Mouse (Mus musculus): ENCODE results near the gene Dnah9. TPM values are rescaled to one million over a fixed set of nuclear protein-coding genes. Genes with fewer than 3 reads are reported as not detected.
A peak's percentile ranks its signal among the peaks of the same experiment; 100 is the strongest.

Dnah9 gene
- 0.36 TPM in 1 of 2 replicates, not detected in the other for polyA plus RNA-seq (2012; ENCODE audit: insufficient read depth, insufficient read length, missing spikeins)

DNA sequence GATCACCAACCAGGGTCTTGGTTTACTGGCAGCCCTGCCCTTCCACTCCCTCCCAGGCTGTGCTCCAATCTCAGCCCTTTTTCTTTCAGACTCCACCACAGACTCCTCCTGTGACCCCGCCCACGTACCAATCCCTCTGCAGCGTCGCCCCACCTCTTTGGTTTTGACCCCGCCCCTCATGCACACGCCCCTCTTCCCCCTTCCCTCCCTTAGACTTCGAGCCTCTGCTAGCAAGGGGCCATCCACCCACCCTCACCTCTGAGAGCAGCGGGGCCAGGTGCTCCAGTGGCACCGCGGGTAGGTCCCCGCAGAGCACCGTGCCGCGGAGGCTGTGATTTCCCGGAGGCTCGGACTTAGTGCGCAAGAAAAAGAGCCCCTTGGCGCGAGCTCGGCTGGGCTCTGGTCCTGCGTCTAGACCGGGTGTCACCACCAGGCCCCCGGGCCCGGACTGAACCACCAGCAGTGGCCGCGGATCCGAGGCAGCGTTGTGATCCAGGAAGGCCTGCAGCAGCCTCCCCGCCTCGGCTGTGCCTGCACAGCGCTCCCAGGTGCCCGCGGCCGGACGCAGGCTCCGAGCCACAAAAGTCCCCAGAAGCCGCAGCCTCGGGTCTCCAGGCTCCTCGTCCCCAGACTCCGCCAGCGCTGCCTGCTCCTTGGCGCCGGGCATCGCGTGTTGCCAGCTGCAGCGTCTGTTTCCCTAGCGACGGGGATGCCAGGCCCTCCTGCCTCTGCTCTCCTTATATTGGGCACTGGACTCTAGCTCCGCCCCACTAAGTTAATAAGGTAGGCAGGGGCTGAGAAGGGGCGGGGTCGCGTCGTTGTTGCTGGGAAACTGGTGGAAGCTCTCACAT is at the start of gene Dnah9:
Gene Dnah9, minus strand, starts transcription at position 751 of the 851 bp plus-strand sequence.
- no peak within 1 kb of the TSS for H3K27ac ChIP-seq (ENCODE audit: insufficient read depth, low read depth, low read length)
- no peaks in the 10 kb centered on the region for H3K4me1 ChIP-seq (ENCODE audit: control insufficient read depth, insufficient read depth, low read length)
- H3K4me3 ChIP-seq (ENCODE audit: insufficient read depth, low read length) = no peak within 1 kb of the TSS
- TF ChIP-seq POLR2A (IDR thresholded peaks at IDR 0.05; ENCODE audit: borderline replicate concordance, low read depth, low read length) (no peak), CTCF (IDR thresholded peaks at IDR 0.05; ENCODE audit: low read depth, low read length) (no peak)

DNA sequence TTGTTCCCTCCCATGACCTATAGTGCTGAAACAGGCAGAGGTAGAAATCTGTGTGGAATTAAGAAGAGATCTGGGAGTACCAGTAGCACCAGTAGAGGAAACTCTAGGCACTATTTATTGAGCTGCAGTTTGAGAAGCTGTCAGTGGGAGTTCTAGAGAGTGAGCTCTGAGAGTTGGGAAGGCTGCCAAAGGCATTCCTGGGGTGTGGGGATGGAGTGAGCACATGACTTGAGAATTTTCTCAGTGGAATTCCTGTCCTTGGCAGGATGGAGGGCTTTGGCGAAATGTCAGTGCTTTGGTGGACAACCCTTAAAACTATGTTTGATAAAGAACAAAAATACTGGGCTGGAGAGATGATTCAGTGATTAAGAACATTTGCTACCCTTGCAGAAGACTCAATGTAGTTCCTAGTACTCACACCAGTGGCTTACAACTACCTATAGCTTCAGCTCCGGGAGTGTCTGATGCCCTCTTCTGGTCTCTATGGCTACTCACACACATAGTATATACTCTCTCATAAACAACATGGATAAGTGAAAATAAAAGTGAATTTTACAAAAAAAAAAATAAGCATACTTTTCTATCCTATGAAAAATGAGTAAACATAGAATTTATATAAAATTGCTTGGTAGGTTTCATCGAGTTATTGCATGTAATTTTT is 20.4 kb upstream of the Dnah9 start:
- TF ChIP-seq POLR2A (IDR thresholded peaks at IDR 0.05; ENCODE audit: borderline replicate concordance, low read depth, low read length) = no peak
- no peak for TF ChIP-seq CTCF (IDR thresholded peaks at IDR 0.05; ENCODE audit: low read depth, low read length)
- Histone ChIP-seq H3K27ac (ENCODE audit: insufficient read depth, low read depth, low read length) (no peak overlapping the region), H3K4me1 (ENCODE audit: control insufficient read depth, insufficient read depth, low read length) (no peaks in the 10 kb centered on the region), H3K4me3 (ENCODE audit: insufficient read depth, low read length) (no peak overlapping the region)

DNA sequence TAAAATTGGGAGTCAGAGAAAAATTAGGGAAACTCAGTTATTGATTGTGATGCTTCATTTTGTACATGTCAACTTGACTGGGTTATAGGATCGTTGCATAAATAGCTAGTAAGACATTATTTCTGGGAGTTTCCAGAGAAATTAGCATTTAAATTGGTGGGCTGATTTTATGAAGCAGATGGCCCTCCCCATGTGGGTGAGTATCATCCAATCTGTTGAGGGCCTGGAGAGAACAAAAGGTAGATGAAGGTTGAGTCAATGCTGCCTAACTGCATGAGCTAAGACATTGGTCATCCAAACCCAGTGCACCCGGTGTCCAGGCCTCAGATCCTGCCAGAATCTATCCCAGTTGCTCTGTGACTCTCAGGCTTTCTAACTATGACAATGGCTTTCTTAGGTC is 19.8 kb upstream of the Dnah9 start:
- H3K27ac ChIP-seq (ENCODE audit: insufficient read depth, low read depth, low read length) = no peak overlapping the region
- no peaks in the 10 kb centered on the region for H3K4me1 ChIP-seq (ENCODE audit: control insufficient read depth, insufficient read depth, low read length)
- no peak for TF ChIP-seq CTCF (IDR thresholded peaks at IDR 0.05; ENCODE audit: low read depth, low read length)
- no peak for TF ChIP-seq POLR2A (IDR thresholded peaks at IDR 0.05; ENCODE audit: borderline replicate concordance, low read depth, low read length)
- no peak overlapping the region for H3K4me3 ChIP-seq (ENCODE audit: insufficient read depth, low read length)

DNA sequence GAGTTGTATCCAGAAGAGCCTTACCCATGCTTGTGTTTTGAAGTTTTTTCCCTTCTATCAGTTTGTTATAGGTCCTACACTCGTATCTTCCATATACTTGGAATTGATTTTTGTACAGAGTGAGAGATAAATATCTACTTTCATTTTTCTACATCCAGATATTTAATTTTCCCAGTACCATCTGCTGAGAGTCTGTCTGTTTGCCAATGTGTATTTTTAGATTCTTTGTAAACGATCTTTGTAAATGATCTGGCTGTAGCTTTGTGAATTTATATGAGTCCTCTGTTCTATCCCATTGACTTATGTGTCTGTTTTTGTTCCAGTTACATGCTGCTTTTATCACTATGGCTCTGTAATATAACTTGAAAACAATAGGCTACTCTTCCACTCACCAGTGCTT is 9.4 kb upstream of the Dnah9 start:
- no peak overlapping the region for H3K4me3 ChIP-seq (ENCODE audit: insufficient read depth, low read length)
- no peak overlapping the region for H3K27ac ChIP-seq (ENCODE audit: insufficient read depth, low read depth, low read length)
- no peak for TF ChIP-seq POLR2A (IDR thresholded peaks at IDR 0.05; ENCODE audit: borderline replicate concordance, low read depth, low read length)
- no peak for TF ChIP-seq CTCF (IDR thresholded peaks at IDR 0.05; ENCODE audit: low read depth, low read length)
- H3K4me1 ChIP-seq (ENCODE audit: control insufficient read depth, insufficient read depth, low read length) = no peaks in the 10 kb centered on the region

DNA sequence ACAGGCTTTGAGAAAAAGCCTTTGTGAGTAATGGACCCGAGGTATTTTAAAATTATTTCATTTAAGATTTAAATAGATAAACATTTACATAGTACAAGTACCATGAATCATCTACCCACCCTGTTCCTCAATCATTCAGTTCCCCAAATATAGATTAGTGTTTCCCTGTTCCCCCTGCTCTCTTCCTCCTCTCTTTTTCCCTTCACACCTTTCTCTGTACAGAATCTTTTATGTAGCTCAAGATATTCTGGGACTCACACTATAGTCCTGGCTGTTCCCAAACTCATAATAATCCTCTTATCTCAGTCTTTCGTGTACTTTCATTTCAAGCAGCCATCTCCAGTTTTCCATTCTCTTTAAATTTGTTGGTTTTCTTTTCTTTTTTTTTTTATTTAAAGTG is 4.3 kb downstream of the Dnah9 start:
- H3K27ac ChIP-seq (ENCODE audit: insufficient read depth, low read depth, low read length) = no peak overlapping the region
- TF ChIP-seq POLR2A (IDR thresholded peaks at IDR 0.05; ENCODE audit: borderline replicate concordance, low read depth, low read length) = no peak
- no peak for TF ChIP-seq CTCF (IDR thresholded peaks at IDR 0.05; ENCODE audit: low read depth, low read length)
- H3K4me3 ChIP-seq (ENCODE audit: insufficient read depth, low read length) = no peak overlapping the region
- no peaks in the 10 kb centered on the region for H3K4me1 ChIP-seq (ENCODE audit: control insufficient read depth, insufficient read depth, low read length)

DNA sequence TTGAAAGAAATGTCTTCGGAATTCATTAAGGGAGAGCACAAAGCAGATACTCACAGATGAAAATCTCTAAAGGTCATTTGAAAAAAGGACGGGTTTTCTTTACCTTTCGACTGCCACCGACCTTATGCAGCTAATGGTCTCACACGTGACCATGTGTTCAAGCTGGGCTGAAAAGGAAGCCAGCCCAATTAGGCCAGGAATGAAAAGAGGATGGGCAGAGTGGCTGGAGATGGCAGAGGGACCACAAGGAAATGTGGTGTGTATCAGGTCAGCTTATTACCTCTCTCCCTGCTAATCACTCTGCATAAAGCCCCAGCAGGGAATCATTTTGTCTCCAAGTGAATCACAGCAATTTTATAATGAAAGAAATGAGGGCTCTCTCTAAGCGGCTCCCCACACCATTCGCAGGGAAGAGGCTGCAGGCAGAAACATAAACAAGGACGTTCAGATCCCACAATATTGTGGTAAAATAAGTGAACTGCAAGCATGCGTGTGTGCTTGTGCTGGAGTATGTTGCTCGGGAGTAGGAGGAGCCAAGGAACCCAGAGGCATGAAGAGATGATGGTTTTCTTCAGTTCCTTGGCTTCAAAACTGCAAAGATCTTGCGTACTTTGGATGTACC is 27.6 kb downstream of the Dnah9 start:
- H3K4me3 ChIP-seq (ENCODE audit: insufficient read depth, low read length) = no peak overlapping the region
- no peak overlapping the region for H3K27ac ChIP-seq (ENCODE audit: insufficient read depth, low read depth, low read length)
- H3K4me1 ChIP-seq (ENCODE audit: control insufficient read depth, insufficient read depth, low read length) = no peaks in the 10 kb centered on the region
- no peak for TF ChIP-seq CTCF (IDR thresholded peaks at IDR 0.05; ENCODE audit: low read depth, low read length)
- no peak for TF ChIP-seq POLR2A (IDR thresholded peaks at IDR 0.05; ENCODE audit: borderline replicate concordance, low read depth, low read length)

DNA sequence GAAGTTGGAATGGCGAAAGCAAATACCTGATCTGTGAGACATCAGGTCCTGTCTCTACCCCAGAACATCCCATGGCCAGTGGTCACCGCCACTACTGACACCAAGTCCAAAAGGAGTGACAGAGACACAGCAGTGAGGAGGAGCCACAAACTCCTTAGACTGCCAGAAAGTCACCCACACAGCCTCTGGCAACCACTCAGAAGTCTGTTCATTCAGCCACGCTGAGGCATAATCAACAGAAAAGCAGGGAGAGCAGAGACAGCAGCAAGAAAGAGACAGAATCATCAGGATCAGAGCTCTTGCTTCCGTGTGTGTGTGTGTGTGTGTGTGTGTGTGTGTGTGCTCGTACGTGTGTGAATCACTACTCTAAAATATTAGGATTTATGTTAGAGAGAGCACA is 33.5 kb downstream of the Dnah9 start:
- Histone ChIP-seq H3K4me3 (ENCODE audit: insufficient read depth, low read length) (no peak overlapping the region), H3K27ac (ENCODE audit: insufficient read depth, low read depth, low read length) (no peak overlapping the region), H3K4me1 (ENCODE audit: control insufficient read depth, insufficient read depth, low read length) (no peaks in the 10 kb centered on the region)
- TF ChIP-seq POLR2A (IDR thresholded peaks at IDR 0.05; ENCODE audit: borderline replicate concordance, low read depth, low read length) (no peak), CTCF (IDR thresholded peaks at IDR 0.05; ENCODE audit: low read depth, low read length) (no peak)

DNA sequence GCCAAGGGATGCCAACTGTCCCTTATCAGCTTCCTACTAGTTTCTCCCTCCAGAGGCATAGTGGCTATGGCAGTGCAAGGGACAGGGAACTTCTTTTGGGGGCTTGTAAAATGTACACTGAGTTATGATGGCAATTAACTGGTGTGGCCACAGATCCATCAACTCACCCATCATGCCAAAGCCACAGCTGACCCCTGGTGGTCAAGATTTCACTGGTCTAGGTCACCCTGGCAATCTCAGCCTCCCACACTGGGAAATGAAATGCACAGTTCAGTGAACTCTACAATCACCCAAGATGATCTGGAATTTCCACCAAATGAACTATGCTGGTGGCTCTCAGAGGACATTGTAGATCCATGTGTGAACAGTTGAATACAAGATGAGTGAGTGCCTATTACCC is 42.2 kb downstream of the Dnah9 start:
- no peak for TF ChIP-seq POLR2A (IDR thresholded peaks at IDR 0.05; ENCODE audit: borderline replicate concordance, low read depth, low read length)
- TF ChIP-seq CTCF (IDR thresholded peaks at IDR 0.05; ENCODE audit: low read depth, low read length) = no peak
- H3K4me3 ChIP-seq (ENCODE audit: insufficient read depth, low read length) = no peak overlapping the region
- H3K4me1 ChIP-seq (ENCODE audit: control insufficient read depth, insufficient read depth, low read length) = no peaks in the 10 kb centered on the region
- no peak overlapping the region for H3K27ac ChIP-seq (ENCODE audit: insufficient read depth, low read depth, low read length)

DNA sequence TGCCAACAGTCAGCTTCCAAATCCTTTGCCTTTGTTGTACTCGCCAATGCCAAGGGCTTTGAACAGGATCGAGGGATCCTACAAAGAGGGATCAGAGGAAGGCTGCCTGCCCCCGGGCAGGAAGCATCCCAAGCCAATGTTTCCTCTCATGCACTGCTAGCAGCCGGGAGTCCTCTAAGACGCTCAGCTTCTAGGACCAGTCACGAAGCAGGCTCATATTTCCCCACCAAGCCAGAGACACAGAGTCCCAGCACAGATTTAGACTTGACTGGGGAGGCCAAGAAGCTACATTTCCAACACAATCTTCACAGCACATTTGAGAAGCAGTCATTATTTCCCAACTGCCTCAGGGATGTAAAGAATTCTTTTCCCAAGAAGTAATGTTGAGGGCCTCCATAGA is 43.9 kb downstream of the Dnah9 start:
- TF ChIP-seq CTCF (IDR thresholded peaks at IDR 0.05; ENCODE audit: low read depth, low read length) (no peak), POLR2A (IDR thresholded peaks at IDR 0.05; ENCODE audit: borderline replicate concordance, low read depth, low read length) (no peak)
- Histone ChIP-seq H3K4me1 (ENCODE audit: control insufficient read depth, insufficient read depth, low read length) (no peaks in the 10 kb centered on the region), H3K4me3 (ENCODE audit: insufficient read depth, low read length) (no peak overlapping the region), H3K27ac (ENCODE audit: insufficient read depth, low read depth, low read length) (no peak overlapping the region)

DNA sequence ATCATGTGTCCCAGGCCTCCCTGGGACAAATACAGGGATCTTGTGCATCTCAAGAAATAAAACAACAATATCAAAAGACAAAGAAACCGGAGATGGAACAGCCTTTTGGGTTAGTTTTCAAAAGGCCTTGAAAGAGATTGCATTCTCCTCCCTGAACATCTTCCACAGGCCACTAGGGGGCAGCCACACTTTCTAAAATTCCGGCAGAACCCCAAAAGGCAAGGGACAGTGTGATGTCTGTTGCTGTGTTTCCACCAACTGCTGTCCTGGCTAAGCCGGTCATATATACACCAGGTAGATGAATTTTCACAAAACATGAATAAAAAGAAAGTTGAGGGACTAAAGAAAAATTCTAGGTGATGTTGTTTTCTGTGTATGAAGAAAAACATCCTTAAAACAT is 46.3 kb downstream of the Dnah9 start:
- TF ChIP-seq CTCF (IDR thresholded peaks at IDR 0.05; ENCODE audit: low read depth, low read length) = peak; percentile 47
- TF ChIP-seq POLR2A (IDR thresholded peaks at IDR 0.05; ENCODE audit: borderline replicate concordance, low read depth, low read length) = no peak
- H3K27ac ChIP-seq (ENCODE audit: insufficient read depth, low read depth, low read length) = no peak overlapping the region
- no peak overlapping the region for H3K4me3 ChIP-seq (ENCODE audit: insufficient read depth, low read length)
- no peaks in the 10 kb centered on the region for H3K4me1 ChIP-seq (ENCODE audit: control insufficient read depth, insufficient read depth, low read length)

Data from bone marrow macrophage, adult 2 months (primary cell).